Mouse (Mus musculus) hindbrain, embryonic 15.5 days (tissue): ENCODE results near the gene Ptprf. TPM values are rescaled to one million over a fixed set of nuclear protein-coding genes. Genes with fewer than 3 reads are reported as not detected.

Experiments
- ATAC-seq: fragments of 200-750 bp; cut with Nextera tagmentation; 2 replicates; pipeline ENCODE4 v1.8.0; 2017; ENCODE audit warnings: low read depth, moderate number of reproducible peaks, moderate TSS enrichment; ENCODE audit not compliant: low FRiP score
- H3K27ac ChIP-seq: fragments of 300-500 bp; sonication (generic); replicated peaks from 2 replicates; pipeline ENCODE4 v1.5.1; 2015; ENCODE audit warnings: mild to moderate bottlenecking, inconsistent platforms
- H3K27me3 ChIP-seq: fragments of 300-500 bp; sonication (generic); 2 replicates; pipeline ENCODE4 v1.6.1; 2015; ENCODE audit warnings: control low read depth, inconsistent platforms
- H3K36me3 ChIP-seq: fragments of 300-500 bp; sonication (generic); 2 replicates; pipeline ENCODE4 v1.6.1; 2015; ENCODE audit warnings: control low read depth, inconsistent platforms
- H3K4me1 ChIP-seq: fragments of 300-500 bp; sonication (generic); replicated peaks from 2 replicates; pipeline ENCODE4 v1.6.1; 2015; ENCODE audit warnings: control low read depth, inconsistent platforms
- H3K4me2 ChIP-seq: fragments of 300-500 bp; sonication (generic); 2 replicates; pipeline ENCODE4 v1.6.1; 2015; ENCODE audit warnings: moderate library complexity, mild to moderate bottlenecking, inconsistent platforms
- H3K4me3 ChIP-seq: fragments of 300-500 bp; sonication (generic); 2 replicates; pipeline ENCODE4 v1.5.1; 2015; ENCODE audit warnings: mild to moderate bottlenecking, inconsistent platforms
- H3K9ac ChIP-seq: fragments of 300-500 bp; sonication (generic); 2 replicates; pipeline ENCODE4 v1.6.1; 2015; ENCODE audit warnings: inconsistent platforms
- H3K9me3 ChIP-seq: fragments of 300-500 bp; sonication (generic); 2 replicates; pipeline ENCODE4 v1.6.1; 2016; ENCODE audit warnings: control low read depth, inconsistent platforms
- WGBS: fragments of 180-500 bp; shearing (Covaris S2); methylation state at CpG from one replicate; pipeline ENCODE4 v1.1.7; 2015; 5-methylcytosine and 5-hydroxymethylcytosine counted together
- polyA plus RNA-seq: library from polyadenylated mRNA; unstranded; fragments of >200 nt; fragmentation: Nextera tagmentation; extraction: Ambion mirVana; gene quantifications from 2 replicates; pipeline ENCODE4 v1.2.1, GENCODE M21; 2015

The Ptprf gene
- polyA plus RNA-seq, 1 experiment from 2014 or later: 86.3 TPM

DNA sequence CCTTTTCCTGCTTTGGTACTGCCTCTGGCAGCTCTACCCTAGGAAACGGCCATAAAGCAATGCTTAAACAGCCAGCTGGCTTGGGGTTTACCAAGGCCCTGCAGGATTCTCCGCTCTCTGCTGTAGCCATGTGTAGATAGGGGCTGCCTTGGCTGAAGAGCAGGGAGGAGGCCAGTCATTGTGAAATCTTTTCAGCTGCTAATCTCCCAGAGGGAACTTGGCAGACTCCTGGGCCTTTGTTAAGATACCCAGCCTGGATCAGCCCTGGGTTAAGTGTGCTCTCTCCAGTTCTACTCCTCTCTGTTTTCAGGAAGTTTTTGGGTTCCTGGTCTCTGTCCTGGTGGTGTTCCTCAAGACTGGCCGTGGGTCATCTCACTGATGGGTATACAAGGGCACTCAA is 43.9 kb downstream of the Ptprf start:
- peaks cover 12% of the 10 kb centered on the region for H3K4me1 ChIP-seq
- H3K9me3 ChIP-seq: no peaks in the 10 kb centered on the region
- no peak overlapping the region for H3K9ac ChIP-seq
- H3K27ac ChIP-seq: no peak overlapping the region
- peaks cover 41% of the 10 kb centered on the region; the same call in 1 of the 2 replicates for H3K36me3 ChIP-seq
- WGBS: 65% methylated on average over 3 of the region's 3 CpGs
- no peak overlapping the region for H3K4me2 ChIP-seq
- H3K27me3 ChIP-seq: no peaks in the 10 kb centered on the region
- ATAC-seq: no peak
- H3K4me3 ChIP-seq: no peak overlapping the region

DNA sequence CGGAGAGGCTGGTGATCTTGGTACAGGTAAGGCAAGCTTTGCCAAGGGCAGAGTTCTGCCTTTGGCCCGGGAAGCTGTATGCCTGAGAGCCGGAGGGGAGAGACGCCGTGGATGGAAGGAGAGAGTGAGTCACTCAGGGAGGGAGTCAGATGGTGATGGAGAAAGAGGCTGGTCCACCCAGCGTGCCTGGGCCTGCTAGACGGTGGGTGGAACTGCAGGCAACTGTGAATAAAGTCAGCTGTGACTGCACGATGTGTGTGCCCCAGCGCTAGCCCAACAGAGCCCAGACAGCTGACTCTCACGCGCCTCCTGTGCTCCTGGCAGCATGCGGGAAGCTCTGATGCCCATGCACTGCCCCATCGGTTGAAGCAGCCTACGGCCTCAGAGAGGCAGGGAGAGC is 45.4 kb downstream of the Ptprf start:
- H3K4me3 ChIP-seq: no peak overlapping the region
- no peak for ATAC-seq
- no peak overlapping the region for H3K9ac ChIP-seq
- H3K27me3 ChIP-seq: no peaks in the 10 kb centered on the region
- no peaks in the 10 kb centered on the region for H3K9me3 ChIP-seq
- peaks cover 33% of the 10 kb centered on the region; the same call in 1 of the 2 replicates for H3K36me3 ChIP-seq
- H3K27ac ChIP-seq: no peak overlapping the region
- WGBS: 87% methylated on average over 14 of the region's 14 CpGs
- H3K4me2 ChIP-seq: no peak overlapping the region
- peaks cover 12% of the 10 kb centered on the region for H3K4me1 ChIP-seq

DNA sequence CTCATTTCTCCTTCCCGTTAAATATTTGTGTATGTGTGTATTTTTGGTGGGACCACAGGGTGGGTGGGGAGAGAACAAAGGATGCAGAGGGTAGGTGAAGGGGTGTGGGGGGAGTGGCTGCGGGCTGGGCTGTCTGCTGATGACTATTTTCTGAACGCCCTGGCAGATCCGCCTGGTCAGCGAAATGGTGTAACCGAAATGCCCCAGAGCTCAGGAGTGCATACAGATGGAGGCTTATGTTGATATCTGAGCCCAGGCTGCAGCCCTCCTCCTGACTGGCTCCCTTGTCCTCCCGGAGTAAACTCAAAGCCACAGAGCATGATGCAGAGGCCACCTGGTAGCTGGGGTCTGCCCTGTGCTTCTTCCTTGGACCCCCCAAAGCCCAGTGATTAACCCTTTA is 47.4 kb downstream of the Ptprf start:
- H3K9me3 ChIP-seq: no peaks in the 10 kb centered on the region
- no peak overlapping the region for H3K4me3 ChIP-seq
- 56% methylated on average over 7 of the region's 7 CpGs for WGBS
- no peak for ATAC-seq
- no peak overlapping the region for H3K9ac ChIP-seq
- no peak overlapping the region for H3K4me2 ChIP-seq
- no peaks in the 10 kb centered on the region for H3K27me3 ChIP-seq
- peak overlapping the region; percentile 56 for H3K27ac ChIP-seq
- H3K36me3 ChIP-seq: peaks cover 30% of the 10 kb centered on the region; the same call in 1 of the 2 replicates
- peaks cover 12% of the 10 kb centered on the region for H3K4me1 ChIP-seq

DNA sequence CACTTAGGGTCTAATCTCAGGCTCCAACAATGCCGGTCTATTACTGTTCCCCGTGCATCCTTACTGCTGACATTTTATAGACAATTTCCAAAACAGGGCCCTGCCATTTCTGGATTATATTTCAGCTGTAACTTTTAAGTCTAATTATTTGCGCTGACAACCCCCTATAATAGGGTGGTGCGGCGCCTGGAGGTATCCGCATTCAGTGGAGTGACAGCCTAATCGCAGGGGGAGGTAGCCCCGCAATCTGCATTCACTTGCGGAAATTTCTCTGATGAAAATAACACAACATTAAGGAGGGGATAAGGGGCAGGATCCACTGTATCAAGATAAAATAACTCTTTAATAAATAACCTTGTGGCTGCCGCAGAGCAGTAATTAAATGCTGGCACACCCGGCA is 47.9 kb downstream of the Ptprf start:
- WGBS: 68% methylated on average over 11 of the region's 11 CpGs
- Histone ChIP-seq H3K27ac (peak overlapping the region; percentile 56), H3K9me3 (no peaks in the 10 kb centered on the region), H3K4me1 (peaks cover 12% of the 10 kb centered on the region), H3K9ac (no peak overlapping the region), H3K4me2 (no peak overlapping the region), H3K27me3 (no peaks in the 10 kb centered on the region), H3K36me3 (peaks cover 27% of the 10 kb centered on the region; the same call in 1 of the 2 replicates), H3K4me3 (no peak overlapping the region)
- no peak for ATAC-seq

DNA sequence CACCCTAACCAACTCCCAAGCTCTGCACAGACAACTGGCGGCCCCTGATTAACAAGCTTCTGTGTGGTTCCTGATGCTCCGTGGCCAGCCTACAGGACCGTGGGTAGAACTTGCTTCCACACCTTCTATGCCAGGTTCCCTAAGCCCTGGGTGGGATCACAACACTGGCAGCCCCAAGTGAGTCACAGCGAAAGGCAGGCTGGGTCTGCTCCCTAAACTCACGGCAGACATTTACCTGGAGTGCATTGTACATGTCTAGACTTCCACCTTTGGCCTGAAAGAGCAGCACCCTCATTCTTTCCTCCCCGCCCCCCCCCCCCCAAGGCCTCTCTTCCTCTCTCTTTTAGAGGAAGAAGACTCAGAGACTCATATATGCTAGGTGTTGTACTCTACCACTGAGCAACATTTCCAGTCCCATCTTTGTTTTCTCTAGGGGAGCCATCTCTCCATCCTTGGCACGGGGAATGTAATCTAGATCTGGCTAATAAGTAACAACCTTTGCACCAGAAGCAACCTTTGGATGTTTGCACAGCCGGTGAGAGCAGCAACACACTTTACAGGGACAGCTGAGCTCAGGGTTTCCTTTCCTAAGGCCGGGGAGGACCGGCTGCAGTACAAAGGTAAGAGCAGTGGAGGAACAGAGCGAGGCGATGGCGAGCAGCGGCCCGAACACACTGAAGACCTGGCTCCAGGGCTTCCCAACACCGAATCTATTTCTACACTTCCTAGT is 51.1 kb downstream of the Ptprf start:
- Histone ChIP-seq H3K4me3 (no peak overlapping the region), H3K27ac (no peak overlapping the region), H3K4me2 (no peak overlapping the region), H3K9ac (no peak overlapping the region), H3K4me1 (peaks cover 12% of the 10 kb centered on the region), H3K9me3 (no peaks in the 10 kb centered on the region), H3K27me3 (no peaks in the 10 kb centered on the region), H3K36me3 (peaks cover 29% of the 10 kb centered on the region)
- 88% methylated on average over 16 of the region's 16 CpGs for WGBS
- ATAC-seq: no peak

DNA sequence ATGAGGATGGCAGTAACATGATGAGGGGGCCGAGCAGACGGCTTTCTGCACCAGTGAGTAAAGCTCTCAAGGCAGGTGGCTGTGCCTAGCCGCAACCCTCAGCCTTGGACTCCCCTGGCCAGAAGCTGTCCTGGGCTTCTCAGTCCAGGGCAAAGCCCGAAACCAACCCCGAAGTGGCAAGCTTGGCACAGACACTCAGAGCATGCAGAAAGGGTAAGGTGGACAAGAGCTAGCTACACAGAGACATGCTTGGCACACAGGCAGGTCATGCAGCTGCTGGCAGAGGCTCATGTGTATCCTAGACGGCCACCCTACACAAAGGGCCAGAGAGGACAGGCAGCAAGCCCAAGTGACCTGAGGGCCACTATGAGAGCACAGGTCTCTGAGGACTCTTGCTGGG is 52.5 kb downstream of the Ptprf start:
- Histone ChIP-seq H3K36me3 (peaks cover 32% of the 10 kb centered on the region), H3K4me1 (peaks cover 3% of the 10 kb centered on the region), H3K27me3 (no peaks in the 10 kb centered on the region), H3K4me3 (no peak overlapping the region), H3K4me2 (no peak overlapping the region), H3K9ac (no peak overlapping the region), H3K27ac (no peak overlapping the region), H3K9me3 (no peaks in the 10 kb centered on the region)
- no peak for ATAC-seq
- 95% methylated on average over 6 of the region's 6 CpGs for WGBS

DNA sequence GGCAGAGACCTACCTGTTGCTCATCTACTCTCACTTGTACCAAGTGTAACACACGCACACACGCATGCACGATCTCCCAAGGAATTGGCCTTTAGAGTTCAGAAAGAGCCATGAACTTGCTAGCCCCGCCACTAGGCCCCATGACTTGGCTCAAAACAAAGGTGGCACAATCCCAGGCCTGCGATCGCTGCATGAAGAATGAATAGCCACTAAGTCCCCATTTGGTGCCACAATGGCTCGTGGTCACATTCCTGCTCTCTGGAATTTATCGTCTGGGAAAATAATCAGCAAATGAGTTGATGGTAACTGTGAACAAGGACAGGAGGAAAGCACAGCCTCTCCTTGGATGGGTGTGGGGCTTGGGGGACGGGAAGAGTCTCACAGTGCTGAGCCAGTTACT is 54.3 kb downstream of the Ptprf start:
- H3K9ac ChIP-seq: no peak overlapping the region
- no peaks in the 10 kb centered on the region for H3K27me3 ChIP-seq
- ATAC-seq: no peak
- H3K9me3 ChIP-seq: no peaks in the 10 kb centered on the region
- WGBS: 64% methylated on average over 9 of the region's 9 CpGs
- H3K4me3 ChIP-seq: no peak overlapping the region
- no peaks in the 10 kb centered on the region for H3K4me1 ChIP-seq
- no peak overlapping the region for H3K4me2 ChIP-seq
- no peak overlapping the region for H3K27ac ChIP-seq
- peaks cover 32% of the 10 kb centered on the region for H3K36me3 ChIP-seq

DNA sequence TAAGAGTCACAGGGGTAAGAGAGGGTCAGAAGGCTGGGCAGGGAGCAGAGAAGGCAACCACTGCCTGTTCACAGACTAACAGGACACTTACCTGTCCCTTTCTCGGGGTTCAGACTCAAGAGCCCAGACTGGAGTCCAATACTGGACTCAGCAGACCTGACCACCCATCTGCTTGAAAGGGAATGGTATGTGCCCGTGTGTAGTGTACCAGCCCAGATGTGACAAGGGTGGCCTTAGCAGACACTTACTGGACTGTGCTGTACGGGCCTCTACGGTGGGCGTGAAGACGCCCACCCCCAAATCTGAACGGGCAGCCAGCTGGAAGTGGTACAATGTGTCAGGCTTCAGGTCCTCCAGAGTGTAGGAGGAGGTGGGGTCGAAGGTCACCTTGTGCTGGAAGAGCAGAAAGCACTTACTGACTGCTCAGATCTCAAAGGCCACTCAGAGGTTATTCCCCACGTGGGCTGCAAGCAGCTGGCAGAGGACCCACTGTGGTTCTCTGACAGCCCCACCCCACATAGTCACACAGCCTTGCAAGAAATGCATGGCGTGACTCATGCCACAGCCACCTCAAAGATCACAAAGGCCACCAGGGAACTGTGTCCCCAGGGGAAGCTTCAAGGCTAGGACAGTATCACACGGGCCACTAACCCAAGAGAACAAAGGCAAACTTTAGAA is 56.4 kb downstream of the Ptprf start:
- Histone ChIP-seq H3K36me3 (peaks cover 49% of the 10 kb centered on the region), H3K4me2 (no peak overlapping the region)
- 72% methylated on average over 11 of the region's 11 CpGs for WGBS

DNA sequence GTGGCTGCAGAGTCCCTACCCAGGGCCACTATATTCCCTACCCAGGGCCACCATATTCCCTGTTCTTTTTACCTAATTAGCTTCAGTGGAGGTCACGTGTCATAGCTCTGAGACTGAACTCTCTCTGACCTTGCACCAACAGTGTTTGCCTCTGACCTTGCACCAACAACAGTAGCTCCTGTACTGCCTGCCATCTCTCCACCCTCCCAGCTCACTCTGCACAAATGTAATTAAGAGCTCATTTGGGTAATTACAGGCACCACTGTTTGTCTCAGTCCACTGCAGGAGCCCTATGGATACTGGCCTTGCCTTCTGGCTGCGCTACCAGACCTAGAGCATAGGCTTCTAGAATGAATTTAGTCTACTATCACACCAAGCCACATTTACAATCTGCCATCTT is 57.3 kb downstream of the Ptprf start:
- Histone ChIP-seq H3K27me3 (no peaks in the 10 kb centered on the region), H3K4me1 (no peaks in the 10 kb centered on the region), H3K9me3 (no peaks in the 10 kb centered on the region), H3K4me3 (no peak overlapping the region), H3K36me3 (peaks cover 56% of the 10 kb centered on the region), H3K9ac (no peak overlapping the region), H3K27ac (no peak overlapping the region), H3K4me2 (no peak overlapping the region)
- 83% methylated on average over 2 of the region's 2 CpGs for WGBS
- ATAC-seq: no peak

More for the DNA sequence above, 56.4 kb downstream of the Ptprf start:
- Histone ChIP-seq H3K9me3 (no peaks in the 10 kb centered on the region), H3K4me1 (no peaks in the 10 kb centered on the region), H3K27me3 (no peaks in the 10 kb centered on the region), H3K27ac (no peak overlapping the region), H3K4me3 (no peak overlapping the region), H3K9ac (no peak overlapping the region)
- ATAC-seq: no peak

DNA sequence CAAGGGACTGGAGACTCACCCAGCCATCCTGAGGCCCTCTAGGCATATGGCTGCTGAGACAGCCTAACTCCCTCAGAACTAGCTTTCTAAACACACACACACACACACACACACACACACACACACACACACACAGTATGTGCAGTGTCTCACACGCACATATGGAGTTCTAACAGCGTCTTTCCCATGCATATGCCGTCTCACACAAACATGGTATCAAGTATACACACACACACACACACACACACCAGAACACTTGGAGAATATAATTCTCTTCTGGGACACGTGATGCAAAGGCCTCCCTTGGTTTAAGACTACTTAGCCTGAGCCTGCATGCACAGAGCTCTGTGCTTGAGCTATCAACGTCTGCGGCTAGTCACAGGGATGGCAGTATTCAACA is 59.3 kb downstream of the Ptprf start:
- no peak for ATAC-seq
- WGBS: 88% methylated on average over 6 of the region's 6 CpGs
- Histone ChIP-seq H3K27ac (no peak overlapping the region), H3K9me3 (no peaks in the 10 kb centered on the region), H3K36me3 (peaks cover 53% of the 10 kb centered on the region), H3K27me3 (no peaks in the 10 kb centered on the region), H3K9ac (no peak overlapping the region), H3K4me3 (no peak overlapping the region), H3K4me2 (no peak overlapping the region), H3K4me1 (no peaks in the 10 kb centered on the region)

DNA sequence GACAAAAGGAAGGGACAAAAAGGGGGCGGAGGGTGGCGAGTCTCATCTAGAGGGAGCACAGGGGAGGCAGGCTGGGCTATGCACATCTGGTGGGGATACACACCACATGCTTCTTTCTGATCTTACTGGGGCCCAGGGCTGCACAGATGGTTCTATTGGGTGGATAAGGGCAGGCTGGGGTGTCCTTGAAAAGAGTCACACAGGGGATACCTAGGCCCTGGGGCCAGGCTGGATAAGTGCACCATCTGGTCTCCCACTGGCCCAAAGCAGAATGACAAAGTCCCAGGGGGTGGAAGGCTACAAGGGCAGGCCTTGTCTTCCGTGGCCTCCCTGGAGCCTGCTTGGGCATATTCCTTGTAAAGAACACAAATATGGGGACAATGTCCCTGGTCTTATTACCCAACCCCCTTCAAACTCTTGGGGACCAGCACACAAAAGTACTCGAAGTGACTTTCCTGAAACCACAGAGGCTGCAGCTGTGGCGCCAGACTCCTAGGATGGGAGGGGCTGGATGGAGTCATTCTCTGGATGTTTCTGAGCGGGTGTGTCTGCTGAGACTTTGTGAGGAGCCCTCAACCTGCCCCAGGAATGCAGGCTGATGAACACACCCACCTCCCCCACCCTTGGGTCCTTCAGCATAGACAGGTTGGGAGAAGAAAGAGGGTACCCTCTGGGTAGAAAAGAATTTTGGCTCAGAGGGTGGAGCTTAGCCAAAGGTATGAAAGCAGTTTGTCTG is 62.0 kb downstream of the Ptprf start:
- Histone ChIP-seq H3K4me1 (no peaks in the 10 kb centered on the region), H3K4me2 (no peak overlapping the region), H3K9ac (no peak overlapping the region), H3K9me3 (no peaks in the 10 kb centered on the region), H3K27ac (no peak overlapping the region), H3K27me3 (no peaks in the 10 kb centered on the region), H3K36me3 (peaks cover 57% of the 10 kb centered on the region), H3K4me3 (no peak overlapping the region)
- WGBS: 65% methylated on average over 6 of the region's 6 CpGs
- no peak for ATAC-seq

DNA sequence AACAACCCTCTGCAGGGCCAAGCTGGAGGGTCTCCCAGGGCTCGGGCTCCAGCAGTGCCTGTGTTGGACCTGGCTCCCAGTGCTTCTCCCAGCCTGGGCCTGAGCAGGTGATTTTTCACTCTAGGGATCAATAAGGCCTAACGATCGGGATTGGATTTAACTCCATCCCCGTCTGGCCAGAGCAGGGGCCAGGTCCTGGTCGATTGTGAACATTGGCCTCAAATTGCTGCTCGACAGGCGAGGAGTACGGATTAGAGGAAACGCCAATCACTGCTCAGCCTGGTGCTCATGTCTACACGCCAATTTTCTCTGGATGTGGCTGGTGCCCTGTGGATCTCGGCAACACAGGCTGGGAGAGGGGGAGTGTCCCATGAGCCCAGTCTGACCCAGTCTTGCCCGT is 63.8 kb downstream of the Ptprf start:
- H3K4me2 ChIP-seq: no peak overlapping the region
- 78% methylated on average over 12 of the region's 12 CpGs for WGBS
- H3K36me3 ChIP-seq: peaks cover 72% of the 10 kb centered on the region
- H3K27me3 ChIP-seq: no peaks in the 10 kb centered on the region
- no peak overlapping the region for H3K9ac ChIP-seq
- H3K4me3 ChIP-seq: no peak overlapping the region
- H3K4me1 ChIP-seq: no peaks in the 10 kb centered on the region
- no peak overlapping the region for H3K27ac ChIP-seq
- no peaks in the 10 kb centered on the region for H3K9me3 ChIP-seq
- ATAC-seq: no peak
